Mouse (Mus musculus) stomach, postnatal 0 days (tissue): ENCODE measurements at regions not wholly inside any gene's neighbourhood (a gene's known extent, or its start where the extent isn't known, plus 50 kb on each side); places are given as distances from the start of the nearest gene placed in this dataset.

Source experiments
- CTCF ChIP-seq: IDR thresholded peaks from 2 replicates; pipeline ENCODE4 v1.5.1; 2016; ENCODE audit warnings: antibody characterized with exemption, low read depth, mild to moderate bottlenecking, moderate library complexity
- EP300 ChIP-seq: optimal IDR thresholded peaks from 2 replicates; pipeline ENCODE3; 2016; ENCODE audit warnings: antibody characterized with exemption

DNA sequence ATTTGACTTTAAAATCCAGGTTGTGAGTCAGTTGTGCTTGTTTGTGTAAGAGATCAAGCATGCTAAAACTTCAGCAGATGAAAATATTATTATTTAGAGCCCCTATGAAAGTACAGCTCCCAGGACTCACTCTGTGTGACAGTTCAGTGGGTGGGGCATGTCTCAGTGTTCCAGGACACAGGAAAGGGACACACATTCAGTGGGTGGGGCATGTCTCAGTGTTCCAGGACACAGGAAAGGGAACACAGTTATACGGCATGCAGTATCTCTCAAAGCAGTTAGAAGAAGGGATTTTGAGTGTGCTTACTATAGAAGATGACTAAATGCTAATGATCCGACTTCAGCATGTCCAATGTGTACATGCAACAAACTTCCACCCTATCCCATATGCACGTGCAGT is 60.9 kb upstream of the Nkx2-2 start:
- TF ChIP-seq CTCF (no peak), EP300 (no peak)
